Mouse (Mus musculus) left cerebral cortex, adult 2 months (tissue): Measurements from ENCODE around the gene Tal1. TPM values are rescaled to one million over a fixed set of nuclear protein-coding genes. Genes with fewer than 3 reads are reported as not detected.

Experiments
- DNase-seq, 2 experiments: peaks; one replicate each; pipeline ENCODE4 v3.0.0; 2021 to 2022; ENCODE audit warnings: low spot score in 2 of 2, mixed read lengths in 1 of 2; ENCODE audit errors: extremely low spot score in 1 of 2
- H3K27ac ChIP-seq: fragments of 200-600 bp; 2 replicates; pipeline ENCODE4 v1.8.1; 2022
- H3K4me3 ChIP-seq: fragments of 200-600 bp; 2 replicates; pipeline ENCODE4 v1.8.1; 2022
- CTCF ChIP-seq: fragments of 200-600 bp; IDR thresholded peaks from 2 replicates; pipeline ENCODE4 v1.8.1; 2022; ENCODE audit warnings: antibody characterized with exemption, mild to moderate bottlenecking, moderate library complexity
- intact Hi-C: fragments of 180-260 bp; cut with DNase I; formaldehyde crosslinking; loops from one replicate; pipeline ENCODE4 v1.15.1; 2025
- total RNA-seq, 2 experiments: library from RNA; stranded (reverse); gene quantifications; 2 replicates each; pipeline ENCODE4 v1.2.3; 2021

Tal1 gene
- total RNA-seq, 2 experiments from 2014 or later: 1.5 TPM

GRCm38 (mm10) chr4:115074789-115075188, 18.6 kb downstream of the Tal1 start:
- TF ChIP-seq CTCF: no peak
- no peak overlapping the region for H3K27ac ChIP-seq
- intact Hi-C loops: no loop called here
- no peak for DNase-seq
- H3K4me3 ChIP-seq: no peak overlapping the region

GRCm38 (mm10) chr4:115075204-115075915, 19.1 kb downstream of the Tal1 start:
- TF ChIP-seq CTCF: no peak
- no peak overlapping the region for H3K27ac ChIP-seq
- intact Hi-C loops: no loop called here
- no peak for DNase-seq
- no peak overlapping the region for H3K4me3 ChIP-seq

- no peak for TF ChIP-seq CTCF
- DNase-seq: peak in 1 of 2 experiments; percentile 24
- Histone ChIP-seq H3K27ac (no peak overlapping the region), H3K4me3 (no peak overlapping the region)
- intact Hi-C loops: no loop called here
These were observed 22.9 kb downstream of the Tal1 start for GRCm38 (mm10) chr4:115078892-115079820.

- Histone ChIP-seq H3K4me3 (no peak overlapping the region), H3K27ac (no peak overlapping the region)
- DNase-seq: no peak
- no peak for TF ChIP-seq CTCF
- intact Hi-C loops: no loop called here
These were observed 23.7 kb downstream of the Tal1 start for GRCm38 (mm10) chr4:115079821-115080349.

- Histone ChIP-seq H3K4me3 (no peak overlapping the region), H3K27ac (no peak overlapping the region)
- DNase-seq: no peak
- intact Hi-C loops: no loop called here
- no peak for TF ChIP-seq CTCF
These were observed 26.8 kb downstream of the Tal1 start for GRCm38 (mm10) chr4:115083031-115083430.

- H3K27ac ChIP-seq: no peak overlapping the region
- peak; percentile 86 for TF ChIP-seq CTCF
- no peak overlapping the region for H3K4me3 ChIP-seq
- intact Hi-C loops: loop anchor here (1.0 kb wide), 1 partner anchor 38 kb away; no protein-coding TSS in a partner anchor
- DNase-seq: peak; percentile 51 to 65
These were observed 29.4 kb downstream of the Tal1 start for GRCm38 (mm10) chr4:115085522-115086095.

- no peak for DNase-seq
- TF ChIP-seq CTCF: no peak
- Histone ChIP-seq H3K4me3 (no peak overlapping the region), H3K27ac (no peak overlapping the region)
- intact Hi-C loops: no loop called here
These were observed 30.0 kb downstream of the Tal1 start for GRCm38 (mm10) chr4:115086257-115086656.

- intact Hi-C loops: no loop called here
These were observed 30.7 kb downstream of the Tal1 start for GRCm38 (mm10) chr4:115086763-115087415.

GRCm38 (mm10) chr4:115088611-115089338, 32.5 kb downstream of the Tal1 start, which contains the start of gene Pdzk1ip1:
Pdzk1ip1 (plus strand) TSS chr4:115088708.
- no peak for DNase-seq
- no peak within 1 kb of the TSS for H3K4me3 ChIP-seq
- no peak for TF ChIP-seq CTCF
- no peak within 1 kb of the TSS for H3K27ac ChIP-seq
- intact Hi-C loops: no loop called here

More at GRCm38 (mm10) chr4:115086763-115087415, 30.7 kb downstream of the Tal1 start:
- Histone ChIP-seq H3K4me3 (no peak overlapping the region), H3K27ac (no peak overlapping the region)
- no peak for DNase-seq
- no peak for TF ChIP-seq CTCF

- no peak overlapping the region for H3K27ac ChIP-seq
- TF ChIP-seq CTCF: no peak
- intact Hi-C loops: no loop called here
- H3K4me3 ChIP-seq: no peak overlapping the region
- no peak for DNase-seq
These were observed 34.4 kb downstream of the Tal1 start for GRCm38 (mm10) chr4:115090592-115090991.

- Histone ChIP-seq H3K27ac (no peak overlapping the region), H3K4me3 (no peak overlapping the region)
- intact Hi-C loops: no loop called here
- no peak for TF ChIP-seq CTCF
- DNase-seq: no peak
These were observed 35.6 kb downstream of the Tal1 start for GRCm38 (mm10) chr4:115091806-115092205.
